Mouse (Mus musculus): ENCODE measurements around the gene Zfp174. TPM values are rescaled to one million over a fixed set of nuclear protein-coding genes. Genes with fewer than 3 reads are reported as not detected.
"Not testable (repeated sequence)": the region's sequence is repeated elsewhere in the genome, so short reads cannot be mapped to it uniquely, and the experiment has no call there.

The Zfp174 gene
- 1.9 and 2.1 TPM in 2 replicates for polyA plus RNA-seq (2015; fragmentation: Nextera tagmentation; extraction: Ambion mirVana)

- 3% methylated on average over 38 of the region's 38 CpGs for WGBS
- Histone ChIP-seq H3K4me1 (peaks cover 9% of the 10 kb centered on the region; the same call in 1 of the 2 replicates), H3K36me3 (no peaks in the 10 kb centered on the region), H3K9me3 (replicated peaks) (no peaks in the 10 kb centered on the region), H3K4me3 (replicated peaks) (peak within 1 kb of the TSS; percentile 83), H3K27me3 (no peaks in the 10 kb centered on the region), H3K9ac (peak within 1 kb of the TSS; percentile 50), H3K4me2 (replicated peaks) (peak within 1 kb of the TSS; percentile 66), H3K27ac (replicated peaks) (no peak within 1 kb of the TSS; the same call in 1 of the 2 replicates)
- ATAC-seq (ENCODE audit: insufficient number of reproducible peaks, low FRiP score, low TSS enrichment, low read depth) = peak; percentile 100
Observed at GRCm38 (mm10) chr16:3846711-3847518, at the start of gene Zfp174. TSS of gene Zfp174 (plus strand) at chr16:3847268.

- no peaks in the 10 kb centered on the region for H3K27me3 ChIP-seq
- no peaks in the 10 kb centered on the region for H3K4me1 ChIP-seq
- no peaks in the 10 kb centered on the region for H3K9me3 ChIP-seq (replicated peaks)
- H3K36me3 ChIP-seq = no peaks in the 10 kb centered on the region
- no peak overlapping the region for H3K27ac ChIP-seq (replicated peaks)
- no peak overlapping the region for H3K4me2 ChIP-seq (replicated peaks)
- H3K4me3 ChIP-seq (replicated peaks) = no peak overlapping the region
- WGBS = 77% methylated on average over 3 of the region's 3 CpGs
- no peak for ATAC-seq (ENCODE audit: insufficient number of reproducible peaks, low FRiP score, low TSS enrichment, low read depth)
- H3K9ac ChIP-seq = no peak overlapping the region
Observed at GRCm38 (mm10) chr16:3808176-3808575, 38.9 kb upstream of the Zfp174 start.

GRCm38 (mm10) chr16:3814667-3815066 is 32.4 kb upstream of the Zfp174 start:
- not testable (repeated sequence) for ATAC-seq (ENCODE audit: insufficient number of reproducible peaks, low FRiP score, low TSS enrichment, low read depth); H3K9me3 ChIP-seq (replicated peaks); H3K9ac ChIP-seq; H3K27ac ChIP-seq (replicated peaks); H3K36me3 ChIP-seq; H3K4me3 ChIP-seq (replicated peaks); H3K27me3 ChIP-seq; H3K4me1 ChIP-seq; H3K4me2 ChIP-seq (replicated peaks)
- 86% methylated on average over 6 of the region's 6 CpGs for WGBS

- 80% methylated on average over 2 of the region's 2 CpGs for WGBS
- Histone ChIP-seq H3K27me3 (no peaks in the 10 kb centered on the region), H3K9ac (no peak overlapping the region), H3K36me3 (no peaks in the 10 kb centered on the region), H3K27ac (replicated peaks) (no peak overlapping the region), H3K4me2 (replicated peaks) (no peak overlapping the region), H3K4me3 (replicated peaks) (no peak overlapping the region), H3K9me3 (replicated peaks) (no peaks in the 10 kb centered on the region), H3K4me1 (no peaks in the 10 kb centered on the region)
- ATAC-seq (ENCODE audit: insufficient number of reproducible peaks, low FRiP score, low TSS enrichment, low read depth) = no peak
Observed at GRCm38 (mm10) chr16:3820202-3820601, 26.9 kb upstream of the Zfp174 start.

GRCm38 (mm10) chr16:3828021-3828420 is 19.0 kb upstream of the Zfp174 start:
- 57% methylated on average over 3 of the region's 3 CpGs for WGBS
- Histone ChIP-seq H3K27ac (replicated peaks) (no peak overlapping the region), H3K9ac (no peak overlapping the region), H3K4me2 (replicated peaks) (no peak overlapping the region), H3K4me1 (no peaks in the 10 kb centered on the region), H3K4me3 (replicated peaks) (no peak overlapping the region), H3K9me3 (replicated peaks) (no peaks in the 10 kb centered on the region), H3K27me3 (no peaks in the 10 kb centered on the region), H3K36me3 (no peaks in the 10 kb centered on the region)
- no peak for ATAC-seq (ENCODE audit: insufficient number of reproducible peaks, low FRiP score, low TSS enrichment, low read depth)

GRCm38 (mm10) chr16:3829727-3830126 is 17.3 kb upstream of the Zfp174 start:
- Histone ChIP-seq H3K36me3 (no peaks in the 10 kb centered on the region), H3K27ac (replicated peaks) (no peak overlapping the region), H3K4me2 (replicated peaks) (no peak overlapping the region), H3K9me3 (replicated peaks) (no peaks in the 10 kb centered on the region), H3K4me3 (replicated peaks) (no peak overlapping the region), H3K27me3 (no peaks in the 10 kb centered on the region), H3K4me1 (no peaks in the 10 kb centered on the region), H3K9ac (no peak overlapping the region)
- WGBS = 90% methylated on average over 2 of the region's 2 CpGs
- ATAC-seq (ENCODE audit: insufficient number of reproducible peaks, low FRiP score, low TSS enrichment, low read depth) = no peak

GRCm38 (mm10) chr16:3830588-3831109 is 16.4 kb upstream of the Zfp174 start, which contains the start of gene Olfr15:
TSS of gene Olfr15 (plus strand) at chr16:3830878.
- no peaks in the 10 kb centered on the region for H3K9me3 ChIP-seq (replicated peaks)
- no peaks in the 10 kb centered on the region for H3K4me1 ChIP-seq
- no peak within 1 kb of the TSS for H3K4me2 ChIP-seq (replicated peaks)
- no peak within 1 kb of the TSS for H3K27ac ChIP-seq (replicated peaks)
- no peak within 1 kb of the TSS for H3K4me3 ChIP-seq (replicated peaks)
- ATAC-seq (ENCODE audit: insufficient number of reproducible peaks, low FRiP score, low TSS enrichment, low read depth) = no peak
- no peaks in the 10 kb centered on the region for H3K27me3 ChIP-seq
- no peak within 1 kb of the TSS for H3K9ac ChIP-seq
- no peaks in the 10 kb centered on the region for H3K36me3 ChIP-seq

- Histone ChIP-seq H3K27ac (replicated peaks) (no peak overlapping the region), H3K4me1 (no peaks in the 10 kb centered on the region), H3K27me3 (no peaks in the 10 kb centered on the region), H3K36me3 (no peaks in the 10 kb centered on the region), H3K9me3 (replicated peaks) (no peaks in the 10 kb centered on the region), H3K4me3 (replicated peaks) (no peak overlapping the region), H3K9ac (no peak overlapping the region), H3K4me2 (replicated peaks) (no peak overlapping the region)
- no peak for ATAC-seq (ENCODE audit: insufficient number of reproducible peaks, low FRiP score, low TSS enrichment, low read depth)
- 77% methylated on average over 2 of the region's 2 CpGs for WGBS
Observed at GRCm38 (mm10) chr16:3835461-3835860, 11.6 kb upstream of the Zfp174 start.

- no peak overlapping the region for H3K4me2 ChIP-seq (replicated peaks)
- H3K4me1 ChIP-seq = no peaks in the 10 kb centered on the region
- WGBS = 52% methylated on average over 17 of the region's 17 CpGs
- ATAC-seq (ENCODE audit: insufficient number of reproducible peaks, low FRiP score, low TSS enrichment, low read depth) = no peak
- no peaks in the 10 kb centered on the region for H3K36me3 ChIP-seq
- H3K9me3 ChIP-seq (replicated peaks) = no peaks in the 10 kb centered on the region
- H3K9ac ChIP-seq = no peak overlapping the region
- H3K4me3 ChIP-seq (replicated peaks) = no peak overlapping the region
- H3K27me3 ChIP-seq = no peaks in the 10 kb centered on the region
- H3K27ac ChIP-seq (replicated peaks) = no peak overlapping the region
Observed at GRCm38 (mm10) chr16:3839157-3839885, 7.7 kb upstream of the Zfp174 start.

- no peak for ATAC-seq (ENCODE audit: insufficient number of reproducible peaks, low FRiP score, low TSS enrichment, low read depth)
- no peaks in the 10 kb centered on the region for H3K9me3 ChIP-seq (replicated peaks)
- H3K4me3 ChIP-seq (replicated peaks) = no peak overlapping the region
- no peak overlapping the region for H3K27ac ChIP-seq (replicated peaks)
- WGBS = 24% methylated on average over 4 of the region's 4 CpGs
- no peak overlapping the region for H3K9ac ChIP-seq
- H3K36me3 ChIP-seq = no peaks in the 10 kb centered on the region
- H3K27me3 ChIP-seq = no peaks in the 10 kb centered on the region
- peaks cover 8% of the 10 kb centered on the region; the same call in 1 of the 2 replicates for H3K4me1 ChIP-seq
- no peak overlapping the region for H3K4me2 ChIP-seq (replicated peaks)
Observed at GRCm38 (mm10) chr16:3842989-3843388, 4.1 kb upstream of the Zfp174 start.

- no peak overlapping the region for H3K4me2 ChIP-seq (replicated peaks)
- H3K4me1 ChIP-seq = peaks cover 9% of the 10 kb centered on the region; the same call in 1 of the 2 replicates
- H3K9ac ChIP-seq = no peak overlapping the region
Observed at GRCm38 (mm10) chr16:3843796-3844195, 3.3 kb upstream of the Zfp174 start.

More at GRCm38 (mm10) chr16:3843796-3844195, 3.3 kb upstream of the Zfp174 start:
- no peak overlapping the region for H3K4me3 ChIP-seq (replicated peaks)
- H3K27me3 ChIP-seq = no peaks in the 10 kb centered on the region
- ATAC-seq (ENCODE audit: insufficient number of reproducible peaks, low FRiP score, low TSS enrichment, low read depth) = no peak
- no peaks in the 10 kb centered on the region for H3K9me3 ChIP-seq (replicated peaks)
- no peaks in the 10 kb centered on the region for H3K36me3 ChIP-seq
- WGBS = 65% methylated on average over 1 of the region's 1 CpGs
- H3K27ac ChIP-seq (replicated peaks) = no peak overlapping the region
